Mouse (Mus musculus) telencephalon, adult 2 months (tissue): ENCODE results near the gene Kcna1.

ENCODE experiments used
- DNase-seq: peaks from one replicate; pipeline ENCODE4 v3.0.0-alpha.2; 2011; ENCODE audit warnings: low read depth, low spot score

Gene Kcna1

DNA sequence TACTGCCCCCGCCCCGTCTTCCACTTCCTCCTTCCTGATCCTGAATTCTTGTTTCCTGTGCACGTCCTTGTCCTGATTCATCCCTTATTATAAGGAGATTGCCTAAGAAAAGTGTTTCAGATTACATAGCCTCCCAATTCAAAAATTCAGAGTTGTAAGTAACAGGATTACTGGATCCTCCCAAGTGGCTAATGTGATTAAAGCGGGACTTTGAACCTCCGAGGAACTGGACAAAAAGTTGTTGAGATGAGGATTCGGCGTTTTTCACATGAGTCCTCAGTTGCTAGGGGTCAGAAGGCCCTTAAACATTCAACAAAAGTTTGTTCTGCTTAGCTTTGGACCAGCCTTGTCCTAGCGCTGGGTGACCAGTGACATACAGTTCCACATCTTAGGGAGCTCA, at the start of gene Kcna1:
Gene Kcna1 (minus strand): TSS at position 4 of the 400 bp plus-strand sequence.
- DNase-seq = no peak

GRCm38 (mm10) chr6:126687120-126687519, 40.9 kb upstream of the Kcna1 start:
- DNase-seq = no peak

DNA sequence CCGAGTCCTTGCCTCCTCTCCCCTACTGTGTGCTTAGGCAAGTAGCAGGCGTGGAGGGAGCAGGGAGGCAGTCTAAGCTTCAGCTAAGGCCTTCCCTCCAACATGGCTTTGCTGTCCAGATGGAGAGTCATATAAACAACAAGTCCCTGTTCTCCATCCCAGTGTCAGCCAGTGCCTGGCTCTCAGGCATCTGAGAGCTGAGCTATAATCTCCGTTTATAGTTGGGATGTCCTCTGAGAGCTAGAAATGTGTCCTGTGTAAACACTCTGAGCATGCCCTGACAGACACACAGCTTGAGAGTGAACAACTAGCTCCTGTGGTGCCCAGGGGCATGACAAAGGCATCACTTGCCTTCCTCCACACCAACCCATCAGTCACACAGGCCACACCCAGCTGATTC, 39.0 kb upstream of the Kcna1 start:
- no peak for DNase-seq

GRCm38 (mm10) chr6:126678961-126679360, 32.8 kb upstream of the Kcna1 start:
- no peak for DNase-seq

DNA sequence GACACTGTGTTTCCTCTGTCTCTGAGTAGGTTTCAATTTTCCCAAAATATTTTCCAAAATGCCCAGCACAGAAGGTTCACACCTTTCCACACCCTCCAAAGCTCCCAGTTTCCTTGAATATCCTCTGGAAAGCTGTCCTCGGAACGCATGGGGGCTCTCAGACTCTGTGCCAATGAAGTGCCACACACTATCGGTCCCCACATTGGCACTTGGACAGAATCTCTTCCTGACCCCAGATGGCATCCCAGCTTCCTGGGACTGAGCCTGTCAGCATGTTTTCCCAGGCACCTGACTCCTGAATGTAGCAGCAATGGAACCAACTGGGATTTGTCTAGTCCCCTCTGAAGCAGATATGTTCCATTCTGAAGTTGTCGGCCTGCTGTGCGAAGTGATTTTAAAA, 20.8 kb upstream of the Kcna1 start:
- no peak for DNase-seq

DNA sequence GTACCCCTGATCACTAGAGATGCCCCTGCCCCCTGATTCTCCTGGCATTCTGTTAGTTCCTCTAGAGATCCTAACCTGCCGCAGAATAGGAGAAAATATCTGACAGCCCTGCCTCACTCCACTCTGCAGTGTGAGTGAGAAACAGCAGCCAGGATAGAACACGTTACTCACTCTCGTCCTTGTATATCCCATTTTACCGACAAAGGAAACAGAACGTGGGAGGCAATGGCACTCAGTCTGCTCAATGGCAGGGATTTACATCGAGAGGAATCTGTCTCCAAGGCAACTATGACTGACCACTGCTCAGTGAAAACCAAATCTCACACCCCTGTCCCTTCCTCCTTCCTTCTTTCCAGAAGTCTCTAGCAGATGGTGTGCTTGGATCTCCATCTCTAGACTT, 19.9 kb upstream of the Kcna1 start:
- DNase-seq = no peak

DNA sequence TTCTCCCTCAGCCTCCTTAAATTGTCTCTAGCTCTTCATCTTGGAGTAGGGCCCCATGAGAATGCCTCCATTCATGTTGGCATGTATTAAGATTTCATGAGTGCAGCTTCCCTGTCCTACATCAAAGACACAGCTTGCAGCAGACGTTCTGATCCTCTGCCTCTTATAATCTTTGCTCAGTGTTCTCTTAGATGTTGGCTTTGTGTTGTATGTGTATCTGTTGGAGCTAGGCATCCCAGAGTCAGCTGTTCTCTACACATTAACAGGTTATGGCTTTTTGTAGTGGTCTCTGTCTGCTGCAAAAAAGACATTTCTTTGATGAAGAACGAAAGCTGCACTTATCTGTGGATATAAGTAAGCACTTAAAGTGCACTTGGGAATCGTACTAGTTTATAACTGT, 18.4 kb upstream of the Kcna1 start:
- no peak for DNase-seq

DNA sequence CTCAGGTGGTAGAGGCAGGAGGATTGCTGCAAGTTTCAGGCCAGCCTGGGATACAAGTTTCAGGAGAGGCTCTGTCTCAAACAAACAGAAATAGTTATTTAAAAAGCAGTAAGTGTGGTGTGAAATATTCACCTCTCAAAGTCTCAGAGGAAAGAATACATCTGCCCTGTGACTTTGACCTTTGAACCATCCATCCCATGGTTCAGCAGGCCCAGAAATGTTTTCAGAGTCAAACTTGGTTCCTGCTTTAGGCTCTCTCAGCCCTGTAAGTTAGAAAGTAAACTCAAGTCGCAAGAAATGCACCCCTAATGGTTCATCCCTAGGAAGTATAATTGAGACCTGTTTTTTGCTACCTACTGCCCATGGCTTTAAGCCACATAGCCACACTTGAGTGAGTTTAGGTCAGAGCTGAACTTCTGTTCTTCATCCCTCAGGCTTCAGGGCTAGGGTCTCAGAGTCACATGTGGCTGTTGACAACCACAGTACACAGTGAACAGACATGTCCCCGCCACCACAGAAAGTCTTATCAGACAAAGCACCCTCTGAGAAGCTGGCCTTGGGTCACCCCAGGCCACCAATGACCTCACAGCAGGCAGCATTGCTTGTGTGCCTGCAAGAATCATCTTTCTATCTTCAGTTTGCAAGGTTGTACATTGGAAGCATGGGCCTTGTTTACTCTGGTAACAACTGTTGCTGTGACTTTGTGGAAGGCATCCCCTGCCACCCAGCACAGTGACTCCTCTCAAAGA, 11.6 kb upstream of the Kcna1 start:
- no peak for DNase-seq

GRCm38 (mm10) chr6:126653561-126653960, 7.4 kb upstream of the Kcna1 start:
- DNase-seq = no peak

DNA sequence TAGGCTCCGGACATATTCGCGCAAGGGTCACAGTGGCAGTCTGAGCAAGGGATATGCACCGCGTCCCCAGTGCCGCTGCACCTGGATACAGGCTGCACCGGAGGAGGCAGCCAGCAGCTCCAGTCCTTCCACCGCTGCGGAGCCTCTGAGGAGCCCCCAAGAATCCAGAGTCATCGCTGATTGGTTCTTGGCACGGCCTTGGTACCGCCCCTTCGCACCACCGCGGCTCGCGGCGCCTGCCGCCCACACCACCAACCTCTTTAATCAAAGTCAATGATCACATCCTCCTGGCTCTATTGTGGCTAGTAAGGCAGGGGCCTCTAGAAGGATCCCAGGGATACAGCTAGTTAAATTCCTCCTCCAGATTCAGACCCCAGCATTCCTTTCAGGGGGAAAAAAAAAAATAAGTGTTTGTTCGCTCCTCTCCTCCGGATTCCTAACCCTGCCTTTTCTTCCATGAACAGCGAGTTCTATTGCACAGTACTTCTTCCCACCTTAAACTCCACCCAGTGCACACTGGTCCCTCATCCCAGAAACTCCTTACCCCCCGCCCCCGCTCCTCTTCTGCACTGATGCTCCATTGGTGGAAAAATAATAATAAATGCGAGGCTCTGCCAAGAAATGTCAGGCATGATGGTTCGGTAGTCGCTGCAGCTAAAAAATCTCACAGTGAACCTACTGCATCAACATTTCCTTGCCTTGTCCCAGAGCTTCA, 383 bp downstream of the Kcna1 start:
- peak; percentile 86 for DNase-seq

DNA sequence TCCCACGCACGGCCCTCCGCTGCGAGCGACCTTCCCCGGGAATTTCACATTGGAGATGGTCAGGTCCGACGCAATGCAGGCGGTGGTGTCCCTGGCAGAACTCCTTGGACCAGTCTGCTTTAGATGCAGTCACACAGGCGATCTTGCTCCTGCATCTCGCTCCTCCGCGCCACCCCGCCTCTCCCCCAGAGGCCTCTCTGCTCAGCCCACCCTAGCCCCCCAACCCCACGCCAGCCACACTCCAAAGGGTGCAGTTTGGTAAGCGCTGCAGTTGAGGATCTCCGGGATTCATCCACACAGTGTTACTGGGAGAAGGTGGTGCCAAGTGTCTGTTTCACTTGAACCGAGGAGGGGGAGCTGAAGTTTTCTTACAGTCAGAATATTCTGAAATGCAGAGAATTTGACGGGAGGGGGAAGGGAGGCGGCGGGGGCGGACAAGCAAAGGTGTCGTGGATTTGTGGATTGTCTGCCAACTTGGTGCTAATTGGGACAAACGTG, 1.1 kb downstream of the Kcna1 start:
- no peak for DNase-seq

DNA sequence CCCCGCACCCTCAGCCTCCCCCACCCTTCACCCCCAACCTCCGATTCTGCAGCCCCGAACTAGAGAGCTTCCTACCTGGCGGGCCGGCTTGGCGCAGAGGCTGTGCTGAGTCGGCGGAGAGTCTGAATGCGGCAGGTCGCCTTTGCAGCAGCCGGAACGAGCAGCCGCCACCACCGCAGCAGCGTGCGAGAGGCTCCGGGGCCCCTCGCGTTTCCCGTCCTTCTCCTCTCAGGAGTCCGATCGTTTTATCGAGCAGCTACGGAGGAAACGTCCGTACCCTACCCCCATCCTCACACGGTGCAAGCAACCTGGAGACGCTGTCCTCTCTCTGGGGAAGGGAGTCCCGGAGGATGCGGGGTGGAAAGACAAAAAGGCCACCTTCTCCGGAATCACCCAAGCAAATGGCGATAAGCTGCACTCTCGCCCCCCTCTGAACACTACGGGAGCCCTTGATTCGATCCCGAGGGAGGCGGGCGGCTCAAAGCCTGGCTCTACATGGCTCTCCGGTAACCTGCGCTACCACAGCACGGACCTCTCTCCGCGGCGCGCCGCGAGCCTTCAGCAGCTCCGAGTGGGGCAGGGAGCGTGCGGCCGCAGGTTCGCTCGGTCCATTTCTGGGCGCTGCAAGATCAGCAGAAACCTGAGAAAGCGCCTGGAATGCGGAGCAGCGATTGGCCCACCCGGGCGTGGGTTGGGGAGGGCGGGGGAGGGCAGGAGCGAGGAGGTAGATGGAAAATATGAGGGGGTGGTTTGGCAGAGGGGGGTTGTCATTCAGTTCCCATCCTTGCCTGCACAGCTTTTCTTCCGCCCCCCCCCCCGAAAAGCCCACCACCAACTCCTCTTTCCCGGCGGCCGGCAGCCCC, 1.8 kb downstream of the Kcna1 start:
- DNase-seq = no peak

GRCm38 (mm10) chr6:126643341-126644055, 2.7 kb downstream of the Kcna1 start:
- DNase-seq = no peak

GRCm38 (mm10) chr6:126642856-126643321, 3.3 kb downstream of the Kcna1 start:
- no peak for DNase-seq

DNA sequence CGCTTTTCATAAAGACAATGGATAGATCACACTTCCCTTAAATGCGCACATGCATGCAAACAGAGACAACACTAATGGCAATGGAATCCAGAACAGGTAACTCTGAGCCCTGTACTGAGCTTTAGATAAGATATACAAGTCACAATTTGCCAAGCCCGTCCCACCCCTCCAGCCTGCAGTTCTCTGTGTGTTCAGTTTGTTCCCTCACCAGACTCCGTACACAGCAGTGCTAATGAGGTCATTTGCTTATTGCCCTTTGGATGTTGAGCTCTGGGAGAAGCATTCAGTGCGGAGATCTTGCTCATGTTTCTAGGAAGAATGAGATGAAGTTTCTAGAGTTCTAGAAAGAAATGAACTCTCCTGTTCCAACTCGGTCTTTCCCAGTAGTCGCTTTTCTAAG, 17.7 kb downstream of the Kcna1 start:
- no peak for DNase-seq

DNA sequence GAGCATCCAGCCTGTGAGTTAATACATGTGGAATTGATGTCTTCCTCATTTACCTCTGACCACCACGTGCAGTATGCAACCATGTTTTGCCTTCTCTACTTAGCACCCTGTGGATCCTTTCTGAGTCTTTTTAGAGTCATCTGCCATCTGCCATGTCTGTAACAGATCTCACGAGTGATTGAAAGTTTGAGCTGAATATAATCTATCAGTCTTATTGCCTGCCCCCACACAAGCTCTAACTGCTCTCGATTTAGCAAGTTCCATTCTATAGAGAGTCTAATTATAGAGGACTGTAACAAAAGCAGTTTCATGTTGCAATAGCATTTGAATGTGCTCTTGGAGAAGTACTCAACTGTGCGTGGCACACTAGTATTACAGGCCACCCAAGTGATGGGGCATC, 27.7 kb downstream of the Kcna1 start:
- no peak for DNase-seq

- no peak for DNase-seq
These were observed 35.4 kb downstream of the Kcna1 start for GRCm38 (mm10) chr6:126610746-126611145.

GRCm38 (mm10) chr6:126609193-126609947, 36.8 kb downstream of the Kcna1 start:
- no peak for DNase-seq

GRCm38 (mm10) chr6:126601843-126602326, 44.3 kb downstream of the Kcna1 start:
- DNase-seq = no peak

DNA sequence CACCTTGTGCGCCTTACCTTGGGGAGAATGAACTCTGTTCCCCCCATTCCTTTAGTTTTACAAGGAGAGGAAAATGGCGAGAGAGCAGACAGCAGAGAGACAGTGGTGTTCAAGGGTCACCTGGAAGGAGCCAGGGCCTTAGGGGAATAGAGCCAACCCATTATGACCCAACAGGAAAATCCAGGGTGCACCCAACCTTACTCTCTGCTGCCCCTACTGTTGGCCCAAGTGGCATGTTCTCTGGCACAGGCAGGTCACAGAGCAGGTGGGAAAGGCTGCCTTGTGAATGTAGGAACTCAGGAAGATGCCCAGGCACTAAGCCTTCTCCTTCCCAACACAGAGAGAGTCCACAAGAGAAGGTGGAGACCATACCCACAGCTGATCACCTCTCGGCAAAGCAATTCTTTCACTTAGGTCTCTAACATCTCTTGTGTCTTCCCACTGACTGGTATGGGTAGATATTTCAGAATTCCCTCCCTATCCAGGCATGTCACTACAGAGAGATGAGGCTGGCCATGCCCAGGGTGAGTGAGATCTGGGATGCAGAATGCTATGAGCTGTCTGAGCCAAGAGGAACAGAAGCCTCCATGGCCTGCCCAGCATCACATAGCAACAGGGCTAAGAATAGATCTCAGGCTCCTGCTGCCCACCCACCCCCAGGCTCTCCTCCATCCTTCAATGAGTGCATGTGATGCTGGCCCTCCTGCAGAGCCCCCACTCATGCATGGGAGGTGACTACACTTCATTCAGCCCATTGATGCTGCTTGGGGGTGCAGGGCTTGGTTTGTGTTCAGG, 46.8 kb downstream of the Kcna1 start:
- no peak for DNase-seq
